11 mouse cellular contexts compared by ENCODE assay signal in the genomic region with DNA sequence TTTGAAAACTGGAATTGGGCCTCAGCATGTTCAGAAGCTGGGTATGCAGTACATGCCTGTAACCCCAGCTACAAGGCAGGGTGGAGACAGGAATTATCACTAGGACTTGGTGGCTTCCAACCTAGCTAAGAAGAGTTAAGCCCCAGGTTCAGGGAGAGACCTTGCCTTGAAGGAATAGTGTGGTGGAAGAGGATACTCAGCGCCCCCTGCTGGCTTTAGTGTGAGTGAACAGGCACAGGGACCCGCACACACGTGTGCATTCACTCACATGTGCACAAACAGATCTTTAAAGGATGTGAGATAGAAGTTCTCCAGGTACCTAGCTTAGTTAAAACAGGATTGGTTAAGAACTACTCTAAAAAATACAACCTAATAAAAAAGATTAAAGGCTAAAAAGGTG. TPM values are rescaled to one million over a fixed set of nuclear protein-coding genes. Genes with fewer than 3 reads are reported as not detected.
DNase-seq lines count a peak whose midpoint lies in the region; ATAC-seq lines count a peak whose summit lies in the region.
"Had no signal": no experiment of that assay in that cellular context is flagged by ENCODE, and none has a peak within 500 bp of the region (broad histone marks: within the 10 kb centered on the region; RNA-seq: fewer than 3 reads in every experiment).

No protein-coding gene starts in this region.

- H3K4me2 ChIP-seq in hindbrain, embryonic 11.5 days (replicated peaks; ENCODE audit: low read depth, low read length), result no peak overlapping the region
- no peak overlapping the region for H3K4me2 ChIP-seq in hindbrain, embryonic 14.5 days (replicated peaks)
- H3K4me2 ChIP-seq in forebrain, embryonic 14.5 days (ENCODE audit: low read length), result no peak overlapping the region
- H3K4me2 ChIP-seq: lung, embryonic 15.5 days had no signal

- H3K9ac ChIP-seq in hindbrain, embryonic 11.5 days (ENCODE audit: low read depth, low read length), result no peak overlapping the region
- no peak overlapping the region for H3K9ac ChIP-seq in hindbrain, embryonic 14.5 days
- H3K9ac ChIP-seq in forebrain, embryonic 14.5 days (ENCODE audit: low read length), result no peak overlapping the region
- H3K9ac ChIP-seq: lung, embryonic 15.5 days had no signal

- no peak overlapping the region for H3K27ac ChIP-seq in hindbrain, embryonic 11.5 days (ENCODE audit: low read depth, low read length)
- no peak overlapping the region for H3K27ac ChIP-seq in hindbrain, embryonic 14.5 days
- H3K27ac ChIP-seq in forebrain, embryonic 14.5 days (ENCODE audit: low read depth, low read length), result no peak overlapping the region
- H3K27ac ChIP-seq: hindbrain, embryonic 10.5 days; lung, embryonic 15.5 days had no signal

- no peaks in the 10 kb centered on the region for H3K27me3 ChIP-seq in hindbrain, embryonic 11.5 days (ENCODE audit: control insufficient read depth, insufficient read depth, low read length)
- no peaks in the 10 kb centered on the region for H3K27me3 ChIP-seq in hindbrain, embryonic 14.5 days (ENCODE audit: control insufficient read depth, insufficient read depth, low read length)
- H3K27me3 ChIP-seq in forebrain, embryonic 14.5 days (replicated peaks; ENCODE audit: control insufficient read depth, insufficient read depth, low read length), result no peaks in the 10 kb centered on the region
- H3K27me3 ChIP-seq: lung, embryonic 15.5 days had no signal

- no peaks in the 10 kb centered on the region for H3K9me3 ChIP-seq in hindbrain, embryonic 11.5 days (ENCODE audit: control insufficient read depth, low read length)
- no peaks in the 10 kb centered on the region for H3K9me3 ChIP-seq in hindbrain, embryonic 14.5 days (ENCODE audit: control insufficient read depth, low read length)
- H3K9me3 ChIP-seq in forebrain, embryonic 14.5 days (replicated peaks; ENCODE audit: control insufficient read depth, low read length), result no peaks in the 10 kb centered on the region
- H3K9me3 ChIP-seq: hindbrain, embryonic 10.5 days; lung, embryonic 15.5 days had no signal

- DNase-seq in hindbrain, embryonic 11.5 days (ENCODE audit: low spot score), result peak; percentile 31
- DNase-seq in hindbrain, embryonic 14.5 days (ENCODE audit: low spot score), result no peak
- DNase-seq in thymus, postnatal 14 days, result peak; percentile 34
- DNase-seq in thymus, adult 18-20 months, result no peak
- DNase-seq in thymus, postnatal 4 days, result peak; percentile 62
- DNase-seq in forebrain, embryonic 14.5 days (ENCODE audit: low spot score), result no peak
- DNase-seq in right cerebral cortex, postnatal 25 days, result no peak

- H3K4me3 ChIP-seq in hindbrain, embryonic 11.5 days (ENCODE audit: low read depth, low read length), result no peak overlapping the region
- no peak overlapping the region for H3K4me3 ChIP-seq in hindbrain, embryonic 14.5 days (replicated peaks; ENCODE audit: low read length)
- no peak overlapping the region for H3K4me3 ChIP-seq in forebrain, embryonic 14.5 days (ENCODE audit: low read depth, low read length)
- H3K4me3 ChIP-seq: erythroblast, embryonic 14.5 days; hindbrain, embryonic 10.5 days; lung, embryonic 15.5 days had no signal

- 70% methylated on average over 3 of the region's 3 CpGs for WGBS in hindbrain, embryonic 11.5 days
- WGBS in hindbrain, embryonic 14.5 days, result 74% methylated on average over 3 of the region's 3 CpGs
- WGBS in forebrain, embryonic 14.5 days, result 76% methylated on average over 3 of the region's 3 CpGs

- no peaks in the 10 kb centered on the region for H3K36me3 ChIP-seq in hindbrain, embryonic 11.5 days (ENCODE audit: control insufficient read depth, insufficient read depth, low read length)
- H3K36me3 ChIP-seq in hindbrain, embryonic 14.5 days (replicated peaks; ENCODE audit: control insufficient read depth, insufficient read depth), result peaks cover 41% of the 10 kb centered on the region
- peaks cover 34% of the 10 kb centered on the region for H3K36me3 ChIP-seq in forebrain, embryonic 14.5 days (ENCODE audit: control insufficient read depth, insufficient read depth, low read length)

- H3K4me1 ChIP-seq in hindbrain, embryonic 11.5 days (replicated peaks; ENCODE audit: control insufficient read depth, insufficient read depth, low read length), result peaks cover 7% of the 10 kb centered on the region
- H3K4me1 ChIP-seq in hindbrain, embryonic 14.5 days (replicated peaks; ENCODE audit: control insufficient read depth, insufficient read depth, low read length), result peaks cover 13% of the 10 kb centered on the region
- H3K4me1 ChIP-seq in forebrain, embryonic 14.5 days (ENCODE audit: control insufficient read depth, insufficient read depth, low read length), result peaks cover 13% of the 10 kb centered on the region

- ATAC-seq in hindbrain, embryonic 11.5 days (ENCODE audit: low FRiP score), result no peak
- no peak for ATAC-seq in hindbrain, embryonic 14.5 days (ENCODE audit: low FRiP score)
- ATAC-seq in erythroblast, adult 5-6 weeks (replicated peaks; ENCODE audit: low FRiP score, poor library complexity, severe bottlenecking), result peak; percentile 72
- ATAC-seq in forebrain, embryonic 14.5 days, result no peak

RNA-seq across cellular contexts. Expression of gene Tstd2, which starts 5.8 kb away (rescaled TPM):
- polyA plus RNA-seq in hindbrain, embryonic 11.5 days (2014; fragmentation: Nextera tagmentation; extraction: Ambion mirVana), result 39.3 and 41.4 TPM in 2 replicates
- 17.5 and 21.6 TPM in 2 replicates for polyA plus RNA-seq in hindbrain, embryonic 14.5 days (2014; fragmentation: Nextera tagmentation; extraction: Ambion mirVana)
- 2.1 and 6.1 TPM in 2 replicates for total RNA-seq in erythroblast, adult 5-6 weeks (2015; ENCODE audit: low replicate concordance)
- 5.0 and 9.8 TPM in 2 replicates for total RNA-seq in erythroblast, adult 5-6 weeks (2017; ENCODE audit: low replicate concordance)
- polyA plus RNA-seq in forebrain, embryonic 14.5 days (2014; fragmentation: Nextera tagmentation; extraction: Ambion mirVana), result 18.3 TPM in 2 replicates

RNA-seq across cellular contexts. Expression of gene Ncbp1, which starts 5.9 kb away (rescaled TPM):
- polyA plus RNA-seq in hindbrain, embryonic 11.5 days (2014; fragmentation: Nextera tagmentation; extraction: Ambion mirVana), result 124 and 139 TPM in 2 replicates
- 75.6 and 84.9 TPM in 2 replicates for polyA plus RNA-seq in hindbrain, embryonic 14.5 days (2014; fragmentation: Nextera tagmentation; extraction: Ambion mirVana)
- total RNA-seq in erythroblast, adult 5-6 weeks (2015; ENCODE audit: low replicate concordance), result 11.9 and 23.0 TPM in 2 replicates
- total RNA-seq in erythroblast, adult 5-6 weeks (2017; ENCODE audit: low replicate concordance), result 21.2 and 28.8 TPM in 2 replicates
- polyA plus RNA-seq in forebrain, embryonic 14.5 days (2014; fragmentation: Nextera tagmentation; extraction: Ambion mirVana), result 114 and 118 TPM in 2 replicates

RNA-seq across cellular contexts. Expression of gene Xpa, which starts 51.8 kb away (rescaled TPM):
- 27.7 and 29.7 TPM in 2 replicates for polyA plus RNA-seq in hindbrain, embryonic 11.5 days (2014; fragmentation: Nextera tagmentation; extraction: Ambion mirVana)
- polyA plus RNA-seq in hindbrain, embryonic 14.5 days (2014; fragmentation: Nextera tagmentation; extraction: Ambion mirVana), result 24.9 and 29.0 TPM in 2 replicates
- total RNA-seq in erythroblast, adult 5-6 weeks (2015; ENCODE audit: low replicate concordance), result 25.5 and 54.0 TPM in 2 replicates
- 88.6 and 102 TPM in 2 replicates for total RNA-seq in erythroblast, adult 5-6 weeks (2017; ENCODE audit: low replicate concordance)
- 32.1 and 34.0 TPM in 2 replicates for polyA plus RNA-seq in forebrain, embryonic 14.5 days (2014; fragmentation: Nextera tagmentation; extraction: Ambion mirVana)

Comparison
In these comparisons a context has a peak if more than half of its experiments do, and no peak if none do; other contexts are left out.
1. DNase-seq: peak in hindbrain, embryonic 11.5 days (single experiment), thymus, postnatal 14 days (single experiment) and thymus, postnatal 4 days (single experiment); none in hindbrain, embryonic 14.5 days (single experiment), thymus, adult 18-20 months (0 of 2), forebrain, embryonic 14.5 days (single experiment) and right cerebral cortex, postnatal 25 days (single experiment).